Mouse (Mus musculus) large intestine, adult 2 months (tissue): Measurements from ENCODE around the gene F2. TPM values are rescaled to one million over a fixed set of nuclear protein-coding genes. Genes with fewer than 3 reads are reported as not detected.

Experiments
- DNase-seq: peaks from one replicate; pipeline ENCODE4 v3.0.0-alpha.2; 2012; ENCODE audit warnings: low read depth, low spot score
- WGBS: fragments of 180-500 bp; shearing (Covaris S2); methylation state at CpG from one replicate; pipeline ENCODE4 v1.1.7; 2018; 5-methylcytosine and 5-hydroxymethylcytosine counted together
- polyA plus RNA-seq: library from polyadenylated mRNA; depleted of rRNA; stranded (reverse); fragments of >200 nt; gene quantifications from 2 replicates; pipeline ENCODE4 v1.2.3, GENCODE M21; 2012; rRNA removed

The F2 gene
- polyA plus RNA-seq, 1 experiment: 0.50 TPM

DNA sequence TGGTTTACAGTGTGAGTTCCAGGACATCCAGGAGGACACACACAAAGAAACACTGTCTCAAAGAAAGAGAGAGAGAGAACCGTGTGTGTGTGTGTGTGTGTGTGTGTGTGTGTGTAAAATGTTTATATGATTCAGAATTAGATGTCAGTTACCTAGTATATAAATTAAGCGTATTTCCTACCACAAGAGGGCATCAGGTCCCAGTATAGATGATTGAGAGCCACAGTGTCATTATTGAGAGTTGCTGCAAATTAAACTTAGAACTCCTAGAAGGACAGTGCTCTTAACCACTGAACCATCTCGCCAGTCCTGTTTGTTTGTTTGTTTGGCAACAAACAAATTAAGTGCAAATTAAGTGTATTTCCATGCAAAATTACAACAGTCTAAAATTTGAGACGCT lies 33.8 kb downstream of the F2 start:
- WGBS: 78% methylated on average over 4 of the region's 4 CpGs
- no peak for DNase-seq

DNA sequence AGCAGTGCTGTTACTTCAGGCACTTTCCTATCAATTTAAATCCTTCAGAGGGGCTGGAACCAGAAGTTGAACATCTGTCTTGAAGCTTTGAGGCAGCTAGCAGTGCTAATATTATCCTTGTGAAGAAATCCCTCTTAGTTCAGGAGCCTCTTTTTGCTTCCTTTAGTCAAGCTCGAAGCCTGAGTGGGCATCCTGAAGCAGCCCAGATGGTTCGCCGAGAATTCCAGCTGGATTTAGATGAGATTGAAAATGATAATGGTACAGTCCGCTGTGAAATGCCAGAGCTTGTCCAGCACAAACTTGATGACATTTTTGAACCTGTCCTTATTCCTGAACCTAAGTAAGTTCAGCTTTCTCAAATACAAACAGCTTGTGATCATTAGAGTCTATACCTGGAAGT lies 35.7 kb downstream of the F2 start:
- no peak for DNase-seq
- WGBS: 97% methylated on average over 4 of the region's 4 CpGs

DNA sequence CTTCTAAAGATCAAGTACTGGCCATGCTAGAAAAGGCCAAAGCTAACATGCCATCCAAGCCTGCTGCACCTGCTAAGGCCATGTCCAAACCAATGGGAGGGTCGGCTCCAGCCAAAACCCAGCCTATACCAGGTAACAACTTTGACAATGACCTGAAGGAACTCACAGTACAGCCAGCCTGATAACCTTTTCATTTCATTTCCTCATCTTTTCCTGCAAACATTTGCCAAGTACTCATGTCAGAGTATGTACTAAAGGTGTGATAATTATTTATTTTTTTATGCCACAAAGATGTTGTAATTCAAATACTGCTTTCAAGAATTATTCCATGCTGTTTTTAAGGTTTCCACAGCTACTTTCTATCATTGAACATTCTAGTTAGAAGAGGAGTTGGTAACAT lies 50.0 kb downstream of the F2 start:
- no peak for DNase-seq
- 88% methylated on average over 1 of the region's 1 CpGs for WGBS

DNA sequence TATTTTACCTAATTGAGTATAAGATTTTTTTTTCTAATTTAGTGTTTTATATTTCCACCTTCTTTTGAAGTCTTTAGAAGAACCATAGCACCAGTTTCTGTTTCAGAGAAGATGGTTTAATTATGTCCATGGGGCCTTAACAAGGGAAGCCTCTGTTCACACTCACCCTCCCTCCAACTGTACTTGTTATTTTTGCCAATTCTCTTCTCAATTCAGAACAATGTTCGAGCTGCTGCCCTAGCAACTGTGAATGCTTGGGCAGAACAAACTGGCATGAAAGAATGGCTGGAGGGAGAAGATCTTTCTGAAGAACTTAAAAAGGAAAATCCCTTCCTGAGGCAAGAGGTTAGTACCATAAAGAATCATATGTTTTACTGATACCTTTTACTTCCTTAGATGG lies 55.3 kb downstream of the F2 start:
- no peak for DNase-seq
- 92% methylated on average over 1 of the region's 1 CpGs for WGBS

Other genes starting within 250 kb of the F2 start
- 8.4 and 8.5 TPM in 2 replicates for gene 1110051M20Rik, start 191.7 kb downstream of the F2 start, polyA plus RNA-seq
- 7.4 and 13.1 TPM in 2 replicates for gene Lrp4, start 178.9 kb downstream of the F2 start, polyA plus RNA-seq
- gene Ckap5, start 109.7 kb downstream of the F2 start, polyA plus RNA-seq: 6.1 and 9.2 TPM in 2 replicates
- 8.3 and 14.5 TPM in 2 replicates for gene Zfp408, start 13.4 kb upstream of the F2 start, polyA plus RNA-seq
- 112 and 132 TPM in 2 replicates for gene Arhgap1, start 13.4 kb upstream of the F2 start, polyA plus RNA-seq
- 26.3 and 29.6 TPM in 2 replicates for gene Atg13, start 74.2 kb upstream of the F2 start, polyA plus RNA-seq
- 3.3 and 3.4 TPM in 2 replicates for gene Harbi1, start 74.4 kb upstream of the F2 start, polyA plus RNA-seq
- 15.8 and 20.1 TPM in 2 replicates for gene Ambra1, start 93.7 kb upstream of the F2 start, polyA plus RNA-seq